Mouse (Mus musculus) E14TG2a.4 (cell line): ENCODE results near the gene Ehmt2.
A peak's percentile ranks its signal among the peaks of the same experiment; 100 is the strongest.
"Not testable (repeated sequence)": the region's sequence is repeated elsewhere in the genome, so short reads cannot be mapped to it uniquely, and the experiment has no call there.

Experiments
- H3K27me3 ChIP-seq: 2 replicates; pipeline ENCODE4 v1.6.1; 2014; ENCODE audit warnings: low read length, control low read depth; ENCODE audit not compliant: insufficient read depth
- H3K36me3 ChIP-seq: 2 replicates; pipeline ENCODE4 v1.6.1; 2014; ENCODE audit warnings: low read length, control low read depth; ENCODE audit not compliant: insufficient read depth
- H3K4me1 ChIP-seq: replicated peaks from 2 replicates; pipeline ENCODE4 v1.6.1; 2014; ENCODE audit warnings: low read depth, low read length, control low read depth
- H3K4me3 ChIP-seq: replicated peaks from 2 replicates; pipeline ENCODE4 v1.5.1; 2014; ENCODE audit warnings: mild to moderate bottlenecking, low read length
- H3K9me3 ChIP-seq: 2 replicates; pipeline ENCODE4 v1.6.1; 2014; ENCODE audit warnings: low read length, control low read depth
- CTCF ChIP-seq: conservative IDR thresholded peaks from 2 replicates; pipeline ENCODE4 v1.5.1; 2014; ENCODE audit warnings: low read length
- NANOG ChIP-seq: IDR thresholded peaks from 2 replicates; pipeline ENCODE4 v1.6.1; 2014; ENCODE audit warnings: borderline replicate concordance, low read length, mixed read lengths
- POU5F1 ChIP-seq: IDR thresholded peaks from 2 replicates; pipeline ENCODE4 v1.6.1; 2014; ENCODE audit warnings: low read length, borderline replicate concordance

The Ehmt2 gene

DNA sequence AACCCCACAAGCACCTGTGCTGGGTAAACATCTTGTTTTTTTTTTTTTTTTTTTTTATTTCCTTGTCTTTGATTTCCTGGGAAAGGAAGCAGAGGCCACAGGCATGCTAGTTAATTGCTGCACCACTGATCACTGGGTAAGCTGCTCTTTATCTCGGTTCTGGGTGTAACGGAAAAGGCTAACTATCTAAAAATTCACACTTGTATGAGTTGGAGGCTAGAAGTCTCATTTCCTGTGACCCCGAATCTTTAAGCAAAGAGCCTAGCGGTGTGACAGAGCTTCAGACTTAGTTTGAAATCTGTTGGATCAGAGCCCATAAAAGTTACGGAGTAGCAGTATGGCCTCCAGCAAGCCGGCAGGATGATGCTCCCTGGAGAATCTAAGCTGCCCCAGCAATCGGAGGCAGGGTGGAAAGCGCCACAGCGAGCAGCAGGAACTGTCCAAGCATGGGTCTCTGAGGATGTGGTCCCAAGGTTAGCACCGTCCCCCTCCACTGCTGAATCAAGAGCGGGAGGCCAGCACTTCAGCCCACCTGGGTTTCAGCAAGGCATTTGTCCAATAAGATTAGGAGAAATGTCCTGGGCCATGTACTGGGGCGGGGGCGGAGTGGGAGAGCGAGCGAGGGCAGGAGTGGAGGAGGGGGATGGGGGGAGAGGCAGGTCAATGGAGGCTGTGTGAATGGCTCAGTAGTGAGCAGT is 43.2 kb downstream of the Ehmt2 start:
- Histone ChIP-seq H3K4me1 (peaks cover 19% of the 10 kb centered on the region), H3K36me3 (no peaks in the 10 kb centered on the region), H3K27me3 (no peaks in the 10 kb centered on the region), H3K9me3 (no peaks in the 10 kb centered on the region), H3K4me3 (peak overlapping the region; percentile 64)
- TF ChIP-seq CTCF (no peak), NANOG (no peak), POU5F1 (no peak)

DNA sequence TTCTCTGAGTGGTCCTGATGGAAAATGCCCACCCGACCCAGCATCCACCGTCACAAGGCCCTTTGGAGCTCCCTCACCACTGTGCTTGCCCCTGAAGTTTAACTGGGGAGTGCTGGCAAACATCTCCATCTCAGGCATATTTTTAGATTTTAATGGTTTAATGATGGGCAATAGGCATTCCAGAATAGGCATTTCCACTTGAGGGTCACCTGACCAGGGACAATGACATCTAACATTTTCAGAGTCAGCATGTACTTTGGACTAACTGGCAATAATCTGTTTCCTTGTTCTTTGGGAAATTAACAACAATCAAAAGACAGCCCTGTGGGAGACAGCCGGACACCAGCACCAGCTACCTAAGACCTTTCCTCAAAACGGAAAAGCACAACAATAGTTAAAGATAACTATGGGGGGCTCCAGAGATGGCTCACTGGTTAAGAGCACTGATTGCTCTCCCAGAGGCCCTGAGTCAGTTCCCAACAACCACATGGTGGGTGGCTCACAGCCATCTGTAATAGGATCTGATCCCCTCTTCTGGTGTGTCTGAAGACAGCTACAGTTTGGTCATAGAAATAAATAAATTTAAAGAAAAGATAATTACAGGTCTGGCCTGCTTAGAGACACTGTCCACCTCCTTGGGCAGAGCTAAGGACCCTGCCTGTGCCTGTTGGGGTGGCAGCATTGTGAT is 45.0 kb downstream of the Ehmt2 start:
- Histone ChIP-seq H3K36me3 (no peaks in the 10 kb centered on the region), H3K4me3 (no peak overlapping the region), H3K4me1 (peaks cover 19% of the 10 kb centered on the region), H3K27me3 (no peaks in the 10 kb centered on the region), H3K9me3 (no peaks in the 10 kb centered on the region)
- TF ChIP-seq CTCF (no peak), NANOG (no peak), POU5F1 (no peak)

DNA sequence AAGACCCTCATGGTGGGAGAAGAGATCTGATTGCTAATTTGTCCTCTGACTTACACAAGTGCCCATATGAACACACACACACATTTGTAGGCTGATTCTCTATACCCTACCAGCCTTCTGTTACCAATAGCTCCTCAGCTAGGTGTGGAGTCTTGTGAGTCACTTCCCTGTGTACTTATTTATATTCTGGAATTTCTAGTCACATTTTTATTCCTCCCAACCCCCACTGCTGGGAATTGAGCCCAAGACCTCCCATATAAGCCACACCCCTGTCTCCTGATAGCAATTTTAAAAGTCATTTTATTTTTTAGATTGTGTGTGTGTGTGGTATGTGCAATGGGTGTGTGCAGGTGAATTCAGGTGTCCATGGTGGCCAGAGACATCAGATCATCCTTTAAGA is 46.1 kb downstream of the Ehmt2 start:
- TF ChIP-seq NANOG = no peak
- TF ChIP-seq CTCF = no peak
- no peak for TF ChIP-seq POU5F1
- Histone ChIP-seq H3K27me3 (no peaks in the 10 kb centered on the region), H3K4me1 (peaks cover 19% of the 10 kb centered on the region), H3K9me3 (no peaks in the 10 kb centered on the region), H3K4me3 (no peak overlapping the region), H3K36me3 (peaks cover 1% of the 10 kb centered on the region; the same call in 1 of the 2 replicates)

DNA sequence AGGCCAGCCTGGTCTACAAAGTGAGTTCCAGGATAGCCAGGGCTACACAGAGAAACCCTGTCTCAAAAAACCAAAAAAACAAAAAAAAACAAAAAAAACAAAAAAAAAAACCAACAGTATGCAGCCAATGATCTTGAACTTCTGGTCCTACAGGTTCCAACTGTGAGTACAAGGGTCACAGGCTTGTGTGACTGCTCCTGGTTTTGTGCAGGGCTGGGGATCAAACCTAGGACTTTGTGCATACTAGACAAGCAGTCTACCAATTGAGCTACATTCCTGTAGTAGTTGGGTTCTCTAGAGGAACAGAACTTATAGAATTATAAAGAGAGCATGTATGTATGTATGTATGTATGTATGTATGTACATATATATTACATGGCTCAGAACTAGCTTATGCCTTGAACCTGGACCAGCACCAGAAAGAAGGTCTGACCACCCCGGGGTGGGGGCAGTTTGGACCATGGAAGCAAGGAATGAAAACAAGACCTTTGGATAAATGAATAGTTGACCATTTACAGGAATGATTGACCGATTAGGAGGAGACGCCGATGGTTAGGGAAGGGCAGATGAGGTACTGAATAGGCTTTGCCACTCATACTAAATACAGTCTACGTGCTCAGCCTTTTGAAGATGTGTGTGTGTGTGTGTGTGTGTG is 48.3 kb downstream of the Ehmt2 start:
- peaks cover 24% of the 10 kb centered on the region for H3K36me3 ChIP-seq
- H3K9me3 ChIP-seq = no peaks in the 10 kb centered on the region
- TF ChIP-seq NANOG = no peak
- no peaks in the 10 kb centered on the region for H3K27me3 ChIP-seq
- H3K4me1 ChIP-seq = peaks cover 24% of the 10 kb centered on the region
- no peak overlapping the region for H3K4me3 ChIP-seq

DNA sequence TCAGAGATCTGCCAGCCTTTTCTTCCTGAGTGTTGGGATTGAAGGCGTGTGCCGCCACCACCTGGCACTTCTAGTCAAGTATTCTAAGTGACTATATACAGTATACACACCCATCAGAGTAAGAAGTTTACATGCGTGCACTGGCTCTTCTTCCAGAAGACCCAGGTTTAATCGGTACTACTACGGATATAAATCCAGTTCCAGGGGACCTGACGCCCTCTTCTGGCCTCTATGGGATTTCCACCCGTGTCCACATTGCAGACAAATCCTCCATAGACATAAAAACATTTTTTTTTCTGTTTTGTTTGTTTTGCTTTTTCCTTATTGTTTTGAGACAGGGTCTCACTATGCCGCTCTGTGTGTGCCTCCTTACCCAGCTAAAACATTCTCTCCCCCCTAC is 49.3 kb downstream of the Ehmt2 start:
- Histone ChIP-seq H3K36me3 (peaks cover 28% of the 10 kb centered on the region), H3K4me3 (no peak overlapping the region), H3K27me3 (no peaks in the 10 kb centered on the region), H3K4me1 (peaks cover 16% of the 10 kb centered on the region), H3K9me3 (no peaks in the 10 kb centered on the region)
- TF ChIP-seq POU5F1 = no peak
- TF ChIP-seq NANOG = no peak
- peak; percentile 57 for TF ChIP-seq CTCF

GRCm38 (mm10) chr17:34948721-34949552 is 50.7 kb downstream of the Ehmt2 start:
- H3K36me3 ChIP-seq = peaks cover 28% of the 10 kb centered on the region
- H3K27me3 ChIP-seq, H3K9me3 ChIP-seq, H3K4me3 ChIP-seq: not testable (repeated sequence)
- peaks cover 21% of the 10 kb centered on the region for H3K4me1 ChIP-seq

DNA sequence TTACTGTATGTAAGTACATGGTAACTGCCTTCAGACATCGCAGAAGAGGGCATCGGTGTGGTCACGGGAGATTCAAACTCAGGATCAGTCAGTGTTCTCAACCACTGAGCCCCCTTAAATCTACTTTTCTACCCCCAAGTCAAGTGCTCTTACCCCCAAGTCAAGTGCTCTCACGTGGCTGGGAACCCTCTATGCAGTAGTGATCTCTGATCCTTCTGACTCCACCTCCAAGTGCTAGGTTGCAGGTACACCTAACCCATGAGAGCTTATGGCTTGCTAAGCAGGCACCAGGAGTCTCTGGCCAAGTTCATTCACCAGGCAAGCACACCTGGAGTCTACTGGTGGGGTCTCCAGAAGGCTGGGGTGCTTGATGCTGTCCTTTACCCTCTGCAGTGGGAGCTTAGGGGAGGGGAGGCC is 51.3 kb downstream of the Ehmt2 start:
- TF ChIP-seq NANOG = no peak
- TF ChIP-seq CTCF = no peak
- no peak for TF ChIP-seq POU5F1
- no peaks in the 10 kb centered on the region for H3K9me3 ChIP-seq
- H3K4me3 ChIP-seq = peak overlapping the region; percentile 96
- H3K36me3 ChIP-seq = peaks cover 28% of the 10 kb centered on the region
- H3K4me1 ChIP-seq = peaks cover 21% of the 10 kb centered on the region
- no peaks in the 10 kb centered on the region for H3K27me3 ChIP-seq
